Mouse (Mus musculus): ENCODE results near the gene Sh3tc1.

Gene Sh3tc1

GRCm38 (mm10) chr5:35685079-35685478 is 54.7 kb downstream of the Sh3tc1 start:
- no peak for DNase-seq (ENCODE audit: low spot score in 2 of 2)

DNA sequence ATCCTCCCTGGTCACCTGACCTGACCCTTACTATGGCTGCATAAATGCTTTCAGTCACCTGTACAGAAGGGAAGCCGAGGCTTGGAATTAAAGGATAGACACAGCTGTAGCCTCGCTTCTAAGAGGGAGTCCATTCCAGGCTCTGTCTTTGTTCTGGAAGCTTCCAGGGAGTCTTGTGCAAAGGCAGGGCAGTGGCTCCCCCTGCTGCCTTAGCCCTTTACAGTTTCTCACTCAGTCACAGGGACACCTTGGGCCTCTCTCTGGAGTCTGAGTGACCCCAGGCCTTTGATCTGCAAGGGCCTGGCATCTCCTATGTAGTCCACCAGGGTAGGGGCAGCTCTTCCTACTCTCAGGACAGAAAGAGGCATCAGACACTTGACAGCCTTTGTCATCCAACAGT is 58.8 kb downstream of the Sh3tc1 start:
- no peak for DNase-seq (ENCODE audit: low spot score in 2 of 2)

- DNase-seq (ENCODE audit: low spot score in 2 of 2), result no peak
Observed at GRCm38 (mm10) chr5:35679256-35680155, 60.3 kb downstream of the Sh3tc1 start, which contains the start of gene Htra3. Htra3 (minus strand) TSS chr5:35679782.

- DNase-seq (ENCODE audit: low spot score in 2 of 2), result no peak
Observed at GRCm38 (mm10) chr5:35676964-35677363, 62.8 kb downstream of the Sh3tc1 start.

- no peak for DNase-seq (ENCODE audit: low spot score in 2 of 2)
Observed at GRCm38 (mm10) chr5:35674081-35674555, 65.7 kb downstream of the Sh3tc1 start.

GRCm38 (mm10) chr5:35673086-35673485 is 66.7 kb downstream of the Sh3tc1 start:
- DNase-seq (ENCODE audit: low spot score in 2 of 2), result peak; percentile 38 to 40

DNA sequence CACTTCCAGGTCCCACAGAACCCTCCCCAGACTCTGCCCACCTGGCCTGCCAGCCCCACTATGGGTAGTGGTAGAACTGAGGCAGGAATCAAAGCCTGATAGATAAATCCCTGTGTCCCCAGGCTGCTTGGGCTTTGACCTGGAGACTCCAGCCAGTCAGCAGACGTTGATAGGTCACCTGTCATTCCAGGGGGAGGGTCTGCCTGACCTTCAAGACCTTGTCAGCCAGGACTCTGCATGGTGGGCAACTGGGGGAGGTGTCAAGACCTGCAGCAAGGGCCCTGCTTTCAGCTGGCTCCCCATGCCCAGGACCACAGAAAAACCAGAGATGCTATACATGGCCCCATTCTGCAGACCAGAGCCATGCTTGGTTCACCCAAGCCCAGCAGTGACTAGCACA is 67.2 kb downstream of the Sh3tc1 start:
- no peak for DNase-seq (ENCODE audit: low spot score in 2 of 2)

DNA sequence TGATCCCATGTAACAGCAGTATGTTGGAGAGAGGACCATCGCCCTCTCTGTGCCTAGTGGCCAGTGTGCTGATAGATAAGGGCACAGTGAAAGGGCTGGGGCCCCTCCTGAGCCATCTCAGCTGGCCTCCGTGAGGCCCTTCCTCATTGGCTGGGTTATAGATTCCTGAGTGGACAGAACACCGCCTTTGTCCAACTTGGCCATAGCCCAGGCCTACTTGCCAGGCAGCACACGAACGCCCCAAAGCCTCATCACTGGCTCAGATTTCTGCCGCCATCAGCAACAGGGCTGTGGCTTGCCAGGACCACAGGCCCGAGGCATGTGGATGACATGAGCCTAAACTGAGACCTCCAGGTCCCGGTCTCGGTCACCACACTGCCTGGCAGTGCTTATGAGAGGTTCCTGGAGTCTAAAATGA is 68.3 kb downstream of the Sh3tc1 start:
- DNase-seq (ENCODE audit: low spot score in 2 of 2), result peak; percentile 28 to 49

- DNase-seq (ENCODE audit: low spot score in 2 of 2), result no peak
Observed at GRCm38 (mm10) chr5:35670412-35670801, 69.4 kb downstream of the Sh3tc1 start.

DNA sequence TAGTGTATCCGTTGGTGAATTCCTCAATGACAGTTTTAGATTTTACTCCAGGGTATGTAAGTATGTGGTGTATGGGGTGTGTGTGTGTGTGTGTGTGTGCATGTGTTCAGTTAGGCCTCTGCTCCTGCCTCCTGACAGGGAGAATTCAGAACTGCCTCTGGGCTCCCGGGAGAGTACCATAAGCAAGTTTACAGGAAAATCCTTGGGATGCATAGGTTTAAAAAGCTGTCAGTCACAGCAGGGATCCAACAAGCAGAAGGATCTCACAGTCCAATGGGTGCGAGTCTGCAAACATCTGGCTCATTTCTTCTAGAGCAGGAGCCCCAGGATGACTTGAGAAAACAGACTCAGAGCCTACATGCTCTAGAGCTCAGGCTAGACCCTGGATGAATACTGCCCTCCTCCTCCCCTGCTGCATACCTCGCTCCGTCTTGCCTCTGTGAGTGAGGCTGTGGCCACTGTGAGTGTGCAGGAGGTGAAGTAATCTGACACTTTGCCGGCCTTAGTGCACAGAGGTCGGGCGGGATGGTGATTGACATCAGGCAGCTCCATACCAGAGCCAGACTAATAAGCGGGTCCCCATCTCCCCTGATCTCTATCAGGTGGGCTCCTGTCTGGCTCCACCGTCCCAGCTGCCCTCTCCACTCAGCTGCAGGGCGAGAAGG is 69.9 kb downstream of the Sh3tc1 start:
- DNase-seq (ENCODE audit: low spot score in 2 of 2), result no peak

DNA sequence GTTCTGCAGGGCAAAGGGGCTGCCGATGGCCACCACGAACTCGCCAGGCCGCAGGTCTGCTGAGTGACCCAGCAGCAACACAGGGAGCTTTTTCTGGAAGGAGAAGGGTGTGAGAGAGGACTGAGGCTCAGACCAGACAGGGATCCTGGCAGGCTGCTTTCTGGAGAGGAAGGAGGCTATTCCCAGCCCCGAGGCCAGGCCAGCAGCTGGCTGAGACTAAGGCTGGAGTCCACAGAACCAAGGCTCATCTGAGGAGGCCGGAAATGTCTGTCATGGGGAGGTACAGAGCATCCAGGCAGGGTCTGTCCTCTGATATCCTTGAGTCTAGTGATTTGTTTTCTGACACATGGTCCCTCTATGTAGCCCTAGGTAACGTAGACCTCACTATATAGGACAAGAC is 73.6 kb downstream of the Sh3tc1 start:
- DNase-seq (ENCODE audit: low spot score in 2 of 2), result no peak

GRCm38 (mm10) chr5:35662021-35662545 is 77.7 kb downstream of the Sh3tc1 start:
- DNase-seq (ENCODE audit: low spot score in 2 of 2), result no peak

- DNase-seq (ENCODE audit: low spot score in 2 of 2), result no peak
Observed at GRCm38 (mm10) chr5:35661210-35661609, 78.6 kb downstream of the Sh3tc1 start.

DNA sequence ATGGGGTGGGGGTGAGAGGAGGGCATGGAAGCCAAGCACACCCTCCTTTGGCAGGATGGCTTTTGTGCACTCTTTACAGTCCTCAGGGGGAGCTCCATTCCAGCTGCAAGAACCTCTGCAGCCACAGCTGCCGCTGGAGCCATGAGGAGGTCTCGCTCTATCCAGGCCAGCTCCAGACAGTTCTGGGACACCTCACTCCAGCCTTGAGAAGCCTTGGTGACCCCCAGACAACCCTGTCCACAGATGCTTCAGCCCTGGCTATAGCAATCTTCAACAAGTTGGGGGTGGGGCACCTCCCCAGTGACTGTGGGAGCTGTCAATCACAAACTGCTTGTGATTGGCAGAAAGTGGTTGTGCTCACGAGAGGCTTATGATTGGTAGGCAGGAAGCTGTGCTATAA is 80.3 kb downstream of the Sh3tc1 start:
- no peak for DNase-seq (ENCODE audit: low spot score in 2 of 2)

DNA sequence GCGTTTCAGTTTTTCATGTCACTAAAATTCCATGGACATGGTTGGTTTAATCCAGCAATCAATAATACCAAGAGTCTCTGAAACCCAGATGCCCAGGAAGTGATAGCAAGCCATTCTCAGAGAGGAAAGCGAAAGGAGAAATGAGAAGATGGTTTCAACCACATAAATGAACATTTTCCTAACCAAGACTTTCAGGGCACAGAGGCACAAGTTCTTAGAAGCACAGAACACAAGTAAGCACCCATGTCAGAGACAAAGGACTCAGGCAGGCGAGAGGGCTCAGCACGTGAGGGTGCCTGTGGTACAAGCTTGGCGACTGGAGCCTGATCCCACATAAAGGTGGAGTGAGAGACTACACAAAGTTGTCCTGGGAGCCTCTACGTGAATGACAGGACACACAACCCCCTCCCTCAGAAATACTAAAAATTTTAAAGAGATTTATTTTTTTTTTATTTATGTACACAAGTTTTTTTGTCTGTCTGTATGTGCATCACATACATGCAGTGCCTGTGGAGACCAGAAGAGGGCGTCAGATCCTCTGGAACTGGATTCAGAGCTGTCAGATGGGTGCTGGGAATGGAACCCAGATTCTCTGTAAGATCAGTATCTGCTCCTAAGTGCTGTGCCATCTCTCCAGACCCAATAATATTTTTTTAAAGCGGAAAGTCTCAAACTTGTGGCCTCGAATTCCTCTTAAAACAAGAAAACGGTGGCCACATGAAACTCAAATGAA is 83.9 kb downstream of the Sh3tc1 start:
- DNase-seq (ENCODE audit: low spot score in 2 of 2), result no peak

- DNase-seq (ENCODE audit: low spot score in 2 of 2), result no peak
Observed at GRCm38 (mm10) chr5:35653743-35654395, 85.9 kb downstream of the Sh3tc1 start.

DNA sequence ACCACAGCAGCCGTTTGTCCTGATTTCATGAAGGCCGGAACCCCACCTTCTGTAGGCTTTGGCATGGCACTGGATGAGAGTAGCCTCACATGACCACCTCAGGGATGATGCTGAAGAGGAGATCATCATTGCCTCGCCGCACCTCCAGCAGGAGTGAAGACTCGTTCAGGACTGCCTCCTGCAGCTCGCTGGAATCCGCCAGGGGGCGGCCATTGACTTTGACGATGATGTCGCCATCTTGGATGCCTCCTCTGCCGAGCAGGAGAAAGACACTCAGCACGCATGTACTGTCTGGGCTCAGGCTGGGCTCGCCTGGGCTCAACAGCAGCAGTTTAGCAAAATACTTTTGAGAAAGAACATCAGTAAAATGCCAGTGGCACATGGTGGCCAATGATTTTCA is 86.9 kb downstream of the Sh3tc1 start:
- no peak for DNase-seq (ENCODE audit: low spot score in 2 of 2)

DNA sequence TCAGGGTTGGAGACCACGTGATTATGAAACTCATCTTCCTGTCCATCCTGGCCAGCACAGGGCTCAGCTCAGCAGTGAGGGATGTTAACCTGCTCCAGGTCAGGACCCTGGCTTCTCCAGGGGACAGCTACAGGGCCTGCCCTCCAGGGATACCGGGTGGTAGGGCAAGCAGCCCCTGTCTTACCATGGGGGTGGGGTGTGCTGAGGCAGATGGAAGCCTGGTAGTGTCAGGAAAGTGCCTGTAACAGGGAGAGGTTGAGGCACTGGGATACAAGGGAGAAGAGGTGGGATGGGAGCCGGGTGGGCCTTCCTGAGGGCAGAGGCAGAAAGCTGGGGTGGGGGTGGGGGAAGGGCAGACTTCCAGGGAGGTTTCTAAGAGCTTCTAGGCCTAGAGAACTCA is 87.5 kb downstream of the Sh3tc1 start:
- DNase-seq (ENCODE audit: low spot score in 2 of 2), result no peak

DNA sequence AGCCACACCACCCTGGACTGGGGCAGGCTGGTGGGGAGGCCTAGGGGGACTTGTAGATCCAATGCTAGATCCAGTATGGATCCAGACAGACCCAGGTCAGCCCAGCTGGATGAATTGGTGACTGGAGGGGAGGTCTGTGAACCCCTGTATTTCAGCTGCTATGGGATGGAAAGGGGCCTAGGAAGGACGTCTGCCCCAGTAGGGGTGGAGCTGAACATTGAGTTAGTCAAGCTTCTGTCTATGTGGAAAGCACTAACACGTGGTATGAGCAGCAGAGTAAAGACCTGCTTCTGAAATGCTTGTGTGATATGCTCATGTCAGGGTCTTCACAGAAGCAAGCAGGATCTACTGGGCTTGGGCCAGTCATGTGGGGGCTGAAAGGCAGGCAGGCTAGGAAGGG is 91.6 kb downstream of the Sh3tc1 start:
- no peak for DNase-seq (ENCODE audit: low spot score in 2 of 2)

DNA sequence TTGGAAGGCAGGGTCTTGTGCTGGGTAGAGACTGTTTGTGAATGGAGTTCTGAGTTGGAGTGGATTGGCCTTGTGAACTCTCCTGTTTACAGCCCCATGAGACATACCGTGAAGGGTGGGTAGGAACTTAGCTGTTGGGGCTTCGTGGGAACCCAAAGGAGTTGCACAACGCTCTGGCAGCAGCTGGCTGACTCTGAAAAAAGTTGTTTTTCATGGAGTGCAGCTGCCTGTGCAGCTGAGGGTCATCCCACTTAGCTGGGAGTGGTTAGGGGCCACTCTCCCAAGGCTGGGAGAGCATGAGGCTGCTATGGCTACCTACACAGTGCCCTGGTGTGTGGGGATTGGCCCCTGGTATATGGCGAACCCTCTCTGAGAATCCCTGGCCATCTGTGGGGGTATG is 92.2 kb downstream of the Sh3tc1 start:
- DNase-seq (ENCODE audit: low spot score in 2 of 2), result no peak
